Mouse (Mus musculus) spleen, adult 2 months (tissue): ENCODE measurements around the gene Syngr1.

ENCODE experiments used
- CTCF ChIP-seq: fragments of 200-500 bp; IDR thresholded peaks from 2 replicates; pipeline ENCODE4 v1.5.1; 2011; ENCODE audit warnings: mild to moderate bottlenecking, inconsistent platforms; ENCODE audit not compliant: insufficient read depth, insufficient read length, insufficient replicate concordance; ENCODE audit errors: extremely low read depth
- POLR2A ChIP-seq: fragments of 200-500 bp; IDR thresholded peaks from 2 replicates; pipeline ENCODE4 v1.6.1; 2011; ENCODE audit warnings: low read depth, low read length, inconsistent platforms

DNA sequence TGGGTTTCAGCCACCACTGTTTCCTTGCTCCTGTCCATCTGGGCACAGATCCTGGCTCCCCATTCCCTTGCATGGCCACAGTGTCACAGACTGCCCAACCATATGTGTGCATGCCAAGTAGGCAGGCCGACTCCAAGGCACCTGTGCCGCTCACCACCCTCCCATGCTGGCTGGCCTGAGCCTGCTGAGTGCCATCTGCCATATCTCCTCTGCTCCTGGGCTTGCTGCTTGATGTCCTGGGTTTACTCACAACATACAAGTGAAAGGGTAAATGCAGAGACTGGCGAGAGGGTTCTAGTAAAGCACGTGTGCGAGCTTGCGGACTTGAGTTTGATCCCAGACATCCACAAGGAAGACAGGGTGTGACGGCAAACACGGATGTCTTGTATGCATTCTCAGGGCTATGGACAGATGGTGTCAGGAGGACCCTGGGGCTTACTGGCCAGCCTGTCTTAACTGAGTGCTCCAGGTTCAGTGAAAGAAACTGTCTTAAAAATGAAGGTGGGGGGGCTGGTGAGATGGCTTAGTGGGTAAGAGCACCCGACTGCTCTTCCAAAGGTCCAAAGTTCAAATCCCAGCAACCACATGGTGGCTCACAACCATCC is 30.7 kb downstream of the Syngr1 start:
- no peak for TF ChIP-seq CTCF
- TF ChIP-seq POLR2A = no peak
